Mouse (Mus musculus) ES-E14 (cell line): Measurements from ENCODE around the gene Erich2.
A peak's percentile ranks its signal among the peaks of the same experiment; 100 is the strongest.

Experiments
- CHD2 ChIP-seq: IDR thresholded peaks from 2 replicates; pipeline ENCODE4 v1.6.1; 2014; ENCODE audit warnings: mild to moderate bottlenecking, low read depth, low read length, inconsistent platforms
- HCFC1 ChIP-seq: IDR thresholded peaks from 2 replicates; pipeline ENCODE4 v1.6.1; 2012; ENCODE audit warnings: low read length, inconsistent platforms, borderline replicate concordance; ENCODE audit not compliant: insufficient read depth
- MAFK ChIP-seq: IDR thresholded peaks from 2 replicates; pipeline ENCODE4 v1.6.1; 2014; ENCODE audit warnings: mild to moderate bottlenecking, low read depth, low read length, inconsistent platforms; ENCODE audit not compliant: insufficient read depth
- ZC3H11A ChIP-seq: IDR thresholded peaks from 2 replicates; pipeline ENCODE4 v1.6.1; 2012; ENCODE audit warnings: low read depth, mild to moderate bottlenecking, inconsistent platforms, low read length, borderline replicate concordance
- ZNF384 ChIP-seq: IDR thresholded peaks from 2 replicates; pipeline ENCODE4 v1.6.1; 2012; ENCODE audit warnings: low read depth, low read length, inconsistent platforms

DNA sequence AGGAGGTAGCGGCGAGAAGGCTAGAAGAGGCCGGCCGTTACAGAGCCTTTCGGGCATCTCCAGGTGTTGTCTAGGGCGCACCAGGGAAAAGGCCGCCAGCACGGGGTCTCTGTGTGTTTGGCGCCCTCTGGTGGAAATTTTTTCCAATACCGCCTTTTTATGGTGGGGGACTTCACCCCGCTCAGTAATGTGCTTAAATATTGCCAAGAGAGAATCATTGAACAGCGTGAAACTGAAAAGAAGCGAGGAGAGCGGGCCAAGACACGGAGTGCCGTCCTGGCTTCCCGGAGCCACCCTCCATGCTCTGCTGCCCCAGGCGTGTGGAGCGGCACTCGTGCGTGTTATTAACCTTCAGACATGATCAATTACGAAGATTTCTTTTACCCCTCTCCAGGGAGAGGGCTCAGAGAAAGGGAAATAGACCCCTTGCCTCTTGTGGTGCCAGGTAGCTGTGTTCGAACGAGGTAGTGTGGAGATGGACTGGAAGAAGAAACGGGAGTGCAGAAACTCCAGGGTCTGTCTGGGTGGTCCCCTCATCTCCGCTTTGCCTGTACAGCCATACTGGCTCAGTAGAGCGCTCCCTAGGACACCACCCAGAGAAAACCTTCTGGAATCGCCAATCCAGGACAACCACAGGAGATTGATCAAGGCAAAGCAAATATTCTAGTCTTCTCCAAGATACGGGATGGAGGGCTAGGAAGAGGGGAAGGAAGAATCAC is 52.6 kb downstream of the Erich2 start:
- TF ChIP-seq MAFK: no peak
- TF ChIP-seq CHD2: no peak
- TF ChIP-seq ZNF384: no peak
- TF ChIP-seq ZC3H11A: peak; percentile 88
- no peak for TF ChIP-seq HCFC1
